Mouse (Mus musculus): ENCODE measurements around the gene Zfp91. TPM values are rescaled to one million over a fixed set of nuclear protein-coding genes. Genes with fewer than 3 reads are reported as not detected.

Zfp91 gene
- polyA plus RNA-seq, 1 experiment, result 7.5 TPM

DNA sequence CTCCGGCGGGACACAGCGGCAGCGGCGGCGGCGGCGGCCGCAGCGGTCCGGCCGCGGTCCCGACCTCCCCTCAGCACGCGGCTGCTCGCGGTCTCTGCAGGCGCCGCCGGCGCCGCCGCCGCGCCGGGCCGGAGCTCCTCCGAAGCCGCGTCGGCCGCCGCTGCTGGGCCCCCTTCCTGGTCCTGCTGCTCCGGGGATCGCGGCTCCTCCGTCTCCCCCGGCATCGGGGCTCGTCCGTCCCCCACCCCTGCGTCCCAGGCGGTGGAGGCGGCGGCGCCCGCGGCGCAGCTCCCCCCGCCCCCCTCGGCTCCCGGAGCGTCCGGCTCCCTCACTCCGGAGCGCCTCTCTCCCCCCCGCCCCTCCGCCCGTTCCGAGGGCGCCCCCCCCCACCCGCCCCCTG lies 816 bp downstream of the Zfp91 start:
- H3K36me3 ChIP-seq (ENCODE audit: control insufficient read depth, insufficient read depth, low read length), result no peaks in the 10 kb centered on the region
- H3K27me3 ChIP-seq (ENCODE audit: control insufficient read depth, insufficient read depth, low read length), result no peaks in the 10 kb centered on the region
- DNase-seq (ENCODE audit: low read depth in 1 of 2, low spot score in 2 of 2), result no peak
- H3K27ac ChIP-seq (ENCODE audit: insufficient read depth, low read length), result peak overlapping the region; percentile 98
- H3K4me1 ChIP-seq (ENCODE audit: control insufficient read depth, insufficient read depth, insufficient read length), result peaks cover 2% of the 10 kb centered on the region
- peak overlapping the region; percentile 95 for H3K4me3 ChIP-seq (ENCODE audit: extremely low read depth, insufficient read depth, insufficient read length)
- no peak for TF ChIP-seq POLR2A (IDR thresholded peaks at IDR 0.05; ENCODE audit: low read depth, low read length)
- TF ChIP-seq CTCF (IDR thresholded peaks at IDR 0.05; ENCODE audit: extremely low read depth, insufficient read depth, insufficient read length, insufficient replicate concordance), result no peak
- under 1% methylated on average over 37 of the region's 63 CpGs for WGBS

DNA sequence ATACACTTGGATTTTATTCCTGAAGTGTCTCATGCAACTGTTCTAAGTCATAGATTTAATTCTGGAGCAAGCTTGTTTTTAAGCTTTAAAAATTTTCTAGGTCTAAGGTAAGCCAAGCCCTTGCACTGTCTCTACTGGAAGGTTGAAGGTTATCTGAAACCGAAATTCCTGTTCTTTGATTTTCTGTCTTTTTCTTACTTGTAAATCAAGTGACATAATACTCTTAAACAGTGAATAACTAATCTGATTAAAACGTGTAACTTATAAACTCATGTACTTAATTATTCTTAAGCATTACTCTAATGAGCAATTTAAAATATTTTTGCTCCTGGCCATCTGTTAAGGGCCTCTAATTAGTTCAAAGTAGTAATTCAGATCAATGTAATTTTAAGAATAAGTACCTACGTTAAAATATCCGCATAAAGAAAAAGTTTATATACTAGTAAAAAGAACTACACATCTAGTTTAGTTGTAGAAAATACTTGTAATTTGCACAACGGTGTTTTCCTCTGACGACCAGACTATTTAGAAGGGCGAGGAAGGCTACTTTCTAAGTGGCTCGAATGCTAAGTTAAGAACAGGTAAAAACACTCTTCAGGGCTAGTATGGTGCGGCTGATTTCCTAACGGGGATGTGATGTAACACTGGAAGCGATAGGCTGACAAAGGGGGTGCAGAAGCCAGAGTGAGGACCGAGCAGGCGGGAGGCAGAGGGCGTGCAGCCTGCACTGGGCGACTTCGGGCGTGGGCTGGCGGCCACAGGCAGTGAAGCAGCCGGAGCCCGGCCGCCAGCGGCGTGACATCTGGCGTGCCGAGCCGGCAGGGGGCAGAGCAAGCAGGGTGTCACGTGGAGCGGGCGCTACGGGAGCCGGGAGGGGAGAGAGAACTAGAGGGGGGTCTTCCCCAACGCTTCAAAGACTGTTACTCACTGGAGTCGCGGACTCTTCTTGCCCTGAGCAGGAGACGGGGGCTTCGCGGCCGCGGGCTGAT lies 1.6 kb downstream of the Zfp91 start:
- H3K4me1 ChIP-seq (ENCODE audit: control insufficient read depth, insufficient read depth, insufficient read length), result peaks cover 2% of the 10 kb centered on the region
- H3K27me3 ChIP-seq (ENCODE audit: control insufficient read depth, insufficient read depth, low read length), result no peaks in the 10 kb centered on the region
- peak overlapping the region; percentile 95 for H3K4me3 ChIP-seq (ENCODE audit: extremely low read depth, insufficient read depth, insufficient read length)
- peak; percentile 82 to 95 for DNase-seq (ENCODE audit: low read depth in 1 of 2, low spot score in 2 of 2)
- WGBS, result under 1% methylated on average over 39 of the region's 39 CpGs
- H3K36me3 ChIP-seq (ENCODE audit: control insufficient read depth, insufficient read depth, low read length), result no peaks in the 10 kb centered on the region
- TF ChIP-seq CTCF (IDR thresholded peaks at IDR 0.05; ENCODE audit: extremely low read depth, insufficient read depth, insufficient read length, insufficient replicate concordance) (peak; percentile 83), POLR2A (IDR thresholded peaks at IDR 0.05; ENCODE audit: low read depth, low read length) (peak; percentile 47)
- peak overlapping the region; percentile 98 for H3K27ac ChIP-seq (ENCODE audit: insufficient read depth, low read length)

DNA sequence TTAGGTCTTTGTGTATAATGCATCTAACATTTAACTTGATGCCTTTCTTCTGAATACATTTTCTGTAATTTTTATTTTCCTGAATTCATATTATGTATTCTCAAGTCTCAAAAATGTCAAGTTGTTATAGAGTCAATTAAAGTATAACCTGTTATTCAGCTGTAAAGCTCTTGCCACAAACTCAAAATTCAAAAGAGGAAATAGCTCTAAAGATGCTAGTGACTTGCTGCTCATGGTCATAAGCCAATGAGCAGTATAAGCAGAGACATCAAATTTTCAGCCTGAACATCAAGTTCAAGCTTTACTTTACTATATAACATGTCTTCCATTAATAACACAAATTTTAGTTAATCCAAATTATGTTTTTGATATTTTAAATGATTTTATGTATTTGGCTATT lies 3.6 kb downstream of the Zfp91 start:
- Histone ChIP-seq H3K4me1 (ENCODE audit: control insufficient read depth, insufficient read depth, insufficient read length) (peaks cover 2% of the 10 kb centered on the region), H3K4me3 (ENCODE audit: extremely low read depth, insufficient read depth, insufficient read length) (no peak overlapping the region), H3K27ac (ENCODE audit: insufficient read depth, low read length) (no peak overlapping the region), H3K27me3 (ENCODE audit: control insufficient read depth, insufficient read depth, low read length) (no peaks in the 10 kb centered on the region), H3K36me3 (ENCODE audit: control insufficient read depth, insufficient read depth, low read length) (no peaks in the 10 kb centered on the region)
- no peak for DNase-seq (ENCODE audit: low read depth in 1 of 2, low spot score in 2 of 2)
- TF ChIP-seq CTCF (IDR thresholded peaks at IDR 0.05; ENCODE audit: extremely low read depth, insufficient read depth, insufficient read length, insufficient replicate concordance) (no peak), POLR2A (IDR thresholded peaks at IDR 0.05; ENCODE audit: low read depth, low read length) (no peak)

DNA sequence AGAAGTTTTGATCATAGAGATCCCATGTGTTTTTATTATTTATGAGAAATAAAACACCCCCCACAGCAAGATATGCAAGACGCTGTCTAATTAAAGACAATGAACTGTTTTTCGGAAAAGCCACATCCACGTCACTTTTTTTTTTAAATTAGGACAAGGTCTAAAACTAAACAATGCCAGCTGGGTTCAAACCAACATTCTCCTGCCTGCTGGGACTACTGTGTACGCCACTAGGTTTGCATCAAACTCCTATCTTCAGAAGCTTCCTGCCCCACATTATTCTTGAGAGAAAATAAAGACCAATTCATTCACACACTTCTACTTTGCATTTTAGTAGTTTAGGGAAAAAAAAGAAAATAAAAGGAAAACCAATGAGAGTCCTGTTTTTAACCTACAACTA lies 8.2 kb downstream of the Zfp91 start:
- Histone ChIP-seq H3K36me3 (ENCODE audit: control insufficient read depth, insufficient read depth, low read length) (no peaks in the 10 kb centered on the region), H3K27ac (ENCODE audit: insufficient read depth, low read length) (no peak overlapping the region), H3K27me3 (ENCODE audit: control insufficient read depth, insufficient read depth, low read length) (no peaks in the 10 kb centered on the region), H3K4me3 (ENCODE audit: extremely low read depth, insufficient read depth, insufficient read length) (no peak overlapping the region), H3K4me1 (ENCODE audit: control insufficient read depth, insufficient read depth, insufficient read length) (peaks cover 2% of the 10 kb centered on the region; the same call in 1 of the 2 replicates)
- TF ChIP-seq POLR2A (IDR thresholded peaks at IDR 0.05; ENCODE audit: low read depth, low read length) (no peak), CTCF (IDR thresholded peaks at IDR 0.05; ENCODE audit: extremely low read depth, insufficient read depth, insufficient read length, insufficient replicate concordance) (no peak)
- WGBS, result 91% methylated on average over 4 of the region's 4 CpGs
- DNase-seq (ENCODE audit: low read depth in 1 of 2, low spot score in 2 of 2), result no peak

- Histone ChIP-seq H3K4me1 (ENCODE audit: control insufficient read depth, insufficient read depth, insufficient read length) (peaks cover 2% of the 10 kb centered on the region; the same call in 1 of the 2 replicates), H3K27ac (ENCODE audit: insufficient read depth, low read length) (no peak overlapping the region), H3K27me3 (ENCODE audit: control insufficient read depth, insufficient read depth, low read length) (no peaks in the 10 kb centered on the region), H3K4me3 (ENCODE audit: extremely low read depth, insufficient read depth, insufficient read length) (no peak overlapping the region), H3K36me3 (ENCODE audit: control insufficient read depth, insufficient read depth, low read length) (no peaks in the 10 kb centered on the region)
- no peak for TF ChIP-seq CTCF (IDR thresholded peaks at IDR 0.05; ENCODE audit: extremely low read depth, insufficient read depth, insufficient read length, insufficient replicate concordance)
- WGBS, result 97% methylated on average over 2 of the region's 2 CpGs
- DNase-seq (ENCODE audit: low read depth in 1 of 2, low spot score in 2 of 2), result no peak
These were observed 9.0 kb downstream of the Zfp91 start for GRCm38 (mm10) chr19:12786803-12787395.

- Histone ChIP-seq H3K36me3 (ENCODE audit: control insufficient read depth, insufficient read depth, low read length) (peaks cover 11% of the 10 kb centered on the region), H3K27me3 (ENCODE audit: control insufficient read depth, insufficient read depth, low read length) (no peaks in the 10 kb centered on the region), H3K4me1 (ENCODE audit: control insufficient read depth, insufficient read depth, insufficient read length) (no peaks in the 10 kb centered on the region), H3K4me3 (ENCODE audit: extremely low read depth, insufficient read depth, insufficient read length) (no peak overlapping the region), H3K27ac (ENCODE audit: insufficient read depth, low read length) (no peak overlapping the region)
- no peak for DNase-seq (ENCODE audit: low read depth in 1 of 2, low spot score in 2 of 2)
- no peak for TF ChIP-seq CTCF (IDR thresholded peaks at IDR 0.05; ENCODE audit: extremely low read depth, insufficient read depth, insufficient read length, insufficient replicate concordance)
These were observed 15.5 kb downstream of the Zfp91 start for GRCm38 (mm10) chr19:12780437-12780836.

DNA sequence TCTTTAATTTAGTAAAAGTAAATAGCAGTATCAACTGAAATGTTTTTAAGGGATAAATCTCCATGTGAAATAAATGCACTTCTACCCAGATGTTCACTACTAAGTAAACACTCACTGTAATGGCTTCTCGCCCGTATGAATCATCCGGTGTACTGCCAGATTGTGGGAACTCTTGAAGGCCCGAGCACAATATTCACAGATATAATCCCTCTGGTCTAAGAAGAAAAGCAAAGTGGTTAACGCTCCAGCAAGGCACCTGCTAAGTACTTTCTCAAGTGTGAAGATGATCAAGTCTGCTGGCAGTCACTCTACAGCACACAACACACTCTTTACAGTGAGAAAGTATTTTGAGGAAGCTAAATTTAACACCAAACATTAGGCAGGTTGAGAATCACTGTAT lies 25.0 kb downstream of the Zfp91 start:
- 94% methylated on average over 5 of the region's 5 CpGs for WGBS
- TF ChIP-seq CTCF (IDR thresholded peaks at IDR 0.05; ENCODE audit: extremely low read depth, insufficient read depth, insufficient read length, insufficient replicate concordance) (no peak), POLR2A (IDR thresholded peaks at IDR 0.05; ENCODE audit: low read depth, low read length) (no peak)
- Histone ChIP-seq H3K36me3 (ENCODE audit: control insufficient read depth, insufficient read depth, low read length) (peaks cover 34% of the 10 kb centered on the region), H3K27me3 (ENCODE audit: control insufficient read depth, insufficient read depth, low read length) (no peaks in the 10 kb centered on the region), H3K27ac (ENCODE audit: insufficient read depth, low read length) (no peak overlapping the region), H3K4me1 (ENCODE audit: control insufficient read depth, insufficient read depth, insufficient read length) (no peaks in the 10 kb centered on the region), H3K4me3 (ENCODE audit: extremely low read depth, insufficient read depth, insufficient read length) (no peak overlapping the region)
- DNase-seq (ENCODE audit: low read depth in 1 of 2, low spot score in 2 of 2), result no peak

All from spleen, adult 2 months (tissue).